Mouse (Mus musculus) urinary bladder, postnatal 36 days (tissue): ENCODE data around the gene Crhr2.
A peak's percentile ranks its signal among the peaks of the same experiment; 100 is the strongest.

Source experiments
- DNase-seq, 2 experiments: peaks; one replicate each; pipeline ENCODE4 v3.0.0; 2022; ENCODE audit warnings: low spot score in 2 of 2, mixed read lengths in 1 of 2

Crhr2 gene

GRCm38 (mm10) chr6:55132794-55133193, at the start of gene Crhr2:
Gene Crhr2, minus strand, starts transcription at chr6:55133016.
- no peak for DNase-seq

GRCm38 (mm10) chr6:55179560-55179959, 46.7 kb upstream of the Crhr2 start:
- DNase-seq = no peak

- DNase-seq = no peak
These were observed 44.4 kb upstream of the Crhr2 start for GRCm38 (mm10) chr6:55177060-55177732.

- peak; percentile 46 to 59 for DNase-seq
These were observed 43.1 kb upstream of the Crhr2 start for GRCm38 (mm10) chr6:55175892-55176291.

- DNase-seq = peak; percentile 29 to 51
These were observed 42.6 kb upstream of the Crhr2 start for GRCm38 (mm10) chr6:55175456-55175855.

GRCm38 (mm10) chr6:55174741-55175181, 41.9 kb upstream of the Crhr2 start, which contains the start of gene Inmt:
Gene Inmt, minus strand, starts transcription at chr6:55175043.
- DNase-seq = no peak

GRCm38 (mm10) chr6:55173941-55174349, 41.1 kb upstream of the Crhr2 start:
- DNase-seq = no peak

- no peak for DNase-seq
These were observed 40.4 kb upstream of the Crhr2 start for GRCm38 (mm10) chr6:55173171-55173570.

- no peak for DNase-seq
These were observed 38.8 kb upstream of the Crhr2 start for GRCm38 (mm10) chr6:55171638-55172037.

GRCm38 (mm10) chr6:55169818-55170217, 37.0 kb upstream of the Crhr2 start:
- no peak for DNase-seq

GRCm38 (mm10) chr6:55166777-55167463, 34.1 kb upstream of the Crhr2 start:
- peak; percentile 66 to 67 for DNase-seq

GRCm38 (mm10) chr6:55163046-55163584, 30.3 kb upstream of the Crhr2 start:
- DNase-seq = no peak

- no peak for DNase-seq
These were observed 28.5 kb upstream of the Crhr2 start for GRCm38 (mm10) chr6:55161311-55161761.

- DNase-seq = no peak
These were observed 26.4 kb upstream of the Crhr2 start for GRCm38 (mm10) chr6:55159256-55159655.

- DNase-seq = no peak
These were observed 19.4 kb upstream of the Crhr2 start for GRCm38 (mm10) chr6:55152226-55152625.

GRCm38 (mm10) chr6:55146138-55146537, 13.3 kb upstream of the Crhr2 start:
- DNase-seq = no peak

GRCm38 (mm10) chr6:55145285-55145684, 12.5 kb upstream of the Crhr2 start:
- DNase-seq = no peak

GRCm38 (mm10) chr6:55138343-55138742, 5.5 kb upstream of the Crhr2 start:
- DNase-seq = no peak

GRCm38 (mm10) chr6:55133425-55133824, 609 bp upstream of the Crhr2 start:
- no peak for DNase-seq

GRCm38 (mm10) chr6:55131301-55131700, 1.5 kb downstream of the Crhr2 start:
- DNase-seq = no peak

GRCm38 (mm10) chr6:55130631-55131030, 2.2 kb downstream of the Crhr2 start:
- no peak for DNase-seq

- DNase-seq = no peak
These were observed 4.4 kb downstream of the Crhr2 start for GRCm38 (mm10) chr6:55128391-55128790.

- no peak for DNase-seq
These were observed 6.2 kb downstream of the Crhr2 start for GRCm38 (mm10) chr6:55126576-55126975.
